ENCODE assay signal across 15 mouse cellular contexts in genomic region chr12:9247506-9247905, GRCm38 (mm10).
DNase-seq lines count a peak whose midpoint lies in the region.
"Had no signal": no experiment of that assay in that cellular context is flagged by ENCODE, and none has a peak within 500 bp of the region (broad histone marks: within the 10 kb centered on the region; RNA-seq: fewer than 3 reads in every experiment).

No protein-coding gene starts in this region.

- peak; percentile 16 for DNase-seq in heart, adult 11 months
- DNase-seq in heart, postnatal 4 days, result no peak
- peak; percentile 13 for DNase-seq in right cerebral cortex, adult 18-20 months
- DNase-seq in right cerebral cortex, postnatal 14 days, result no peak
- DNase-seq in NIH3T3 (ENCODE audit: low read depth), result peak; percentile 84
- DNase-seq in kidney, adult 11 months, result no peak
- DNase-seq in kidney, adult 18-20 months, result no peak
- DNase-seq: adrenal gland, adult 2 months; adrenal gland, postnatal 25 days; B cell, adult 2 months; cerebellum, adult 2 months; cerebellum, postnatal 10 days; forebrain, postnatal 0 days; heart, adult 2 months; heart, postnatal 14 days had no signal

Comparison
In these comparisons a context has a peak if more than half of its experiments do, and no peak if none do; other contexts are left out.
1. DNase-seq: peak in heart, adult 11 months (single experiment), right cerebral cortex, adult 18-20 months (single experiment) and NIH3T3 (single experiment); none in heart, postnatal 4 days (single experiment), right cerebral cortex, postnatal 14 days (single experiment), kidney, adult 11 months (single experiment) and kidney, adult 18-20 months (single experiment).